Mouse (Mus musculus) heart, embryonic 15.5 days (tissue): ENCODE data around the gene Ppm1d. TPM values are rescaled to one million over a fixed set of nuclear protein-coding genes. Genes with fewer than 3 reads are reported as not detected.
A peak's percentile ranks its signal among the peaks of the same experiment; 100 is the strongest.

Experiments used
- ATAC-seq: fragments of 200-750 bp; cut with Nextera tagmentation; replicated peaks from 2 replicates; pipeline ENCODE4 v1.8.0; 2017; ENCODE audit warnings: low read depth, moderate TSS enrichment; ENCODE audit not compliant: insufficient number of reproducible peaks, insufficient read depth, low FRiP score
- H3K27ac ChIP-seq: fragments of 300-500 bp; sonication (generic); 2 replicates; pipeline ENCODE4 v1.5.1; 2015; ENCODE audit warnings: mild to moderate bottlenecking, inconsistent platforms
- H3K27me3 ChIP-seq: fragments of 300-500 bp; sonication (generic); 2 replicates; pipeline ENCODE4 v1.6.1; 2015; ENCODE audit warnings: inconsistent platforms
- H3K36me3 ChIP-seq: fragments of 300-500 bp; sonication (generic); 2 replicates; pipeline ENCODE4 v1.6.1; 2015; ENCODE audit warnings: mild to moderate bottlenecking, inconsistent platforms
- H3K4me1 ChIP-seq: fragments of 300-500 bp; sonication (generic); replicated peaks from 2 replicates; pipeline ENCODE4 v1.6.1; 2015; ENCODE audit warnings: inconsistent platforms
- H3K4me2 ChIP-seq: fragments of 300-500 bp; sonication (generic); 2 replicates; pipeline ENCODE4 v1.6.1; 2015; ENCODE audit warnings: inconsistent platforms, mild to moderate bottlenecking, moderate library complexity
- H3K4me3 ChIP-seq: fragments of 300-500 bp; sonication (generic); 2 replicates; pipeline ENCODE4 v1.5.1; 2015; ENCODE audit warnings: mild to moderate bottlenecking, inconsistent platforms
- H3K9ac ChIP-seq: fragments of 300-500 bp; sonication (generic); 2 replicates; pipeline ENCODE4 v1.6.1; 2015; ENCODE audit warnings: mild to moderate bottlenecking, inconsistent platforms
- H3K9me3 ChIP-seq: fragments of 300-500 bp; sonication (generic); replicated peaks from 2 replicates; pipeline ENCODE4 v1.6.1; 2016; ENCODE audit warnings: inconsistent platforms
- WGBS: fragments of 180-500 bp; shearing (Covaris S2); methylation state at CpG from one replicate; pipeline ENCODE4 v1.1.7; 2015; ENCODE audit warnings: mixed read lengths; 5-methylcytosine and 5-hydroxymethylcytosine counted together
- polyA plus RNA-seq: library from polyadenylated mRNA; unstranded; fragments of >200 nt; fragmentation: Nextera tagmentation; extraction: Ambion mirVana; gene quantifications from 2 replicates; pipeline ENCODE4 v1.2.1, GENCODE M21; 2015

Gene Ppm1d
- polyA plus RNA-seq, 1 experiment from 2014 or later: 12.5 TPM

GRCm38 (mm10) chr11:85329167-85329894 is 18.3 kb downstream of the Ppm1d start:
- H3K27ac ChIP-seq: no peak overlapping the region
- H3K4me3 ChIP-seq: no peak overlapping the region
- H3K4me2 ChIP-seq: no peak overlapping the region
- H3K27me3 ChIP-seq: no peaks in the 10 kb centered on the region
- H3K36me3 ChIP-seq: peaks cover 23% of the 10 kb centered on the region
- 84% methylated on average over 7 of the region's 7 CpGs for WGBS
- no peak overlapping the region for H3K9ac ChIP-seq
- no peaks in the 10 kb centered on the region for H3K4me1 ChIP-seq
- no peak for ATAC-seq
- H3K9me3 ChIP-seq: no peaks in the 10 kb centered on the region

- no peaks in the 10 kb centered on the region for H3K4me1 ChIP-seq
- H3K27ac ChIP-seq: no peak overlapping the region
- WGBS: 26% methylated on average over 4 of the region's 4 CpGs
- no peaks in the 10 kb centered on the region for H3K9me3 ChIP-seq
- H3K4me2 ChIP-seq: no peak overlapping the region
- no peak for ATAC-seq
- H3K36me3 ChIP-seq: peaks cover 30% of the 10 kb centered on the region
- H3K9ac ChIP-seq: no peak overlapping the region
- H3K27me3 ChIP-seq: no peaks in the 10 kb centered on the region
- no peak overlapping the region for H3K4me3 ChIP-seq
These were observed 23.7 kb downstream of the Ppm1d start for GRCm38 (mm10) chr11:85334778-85335177.

- H3K4me3 ChIP-seq: no peak overlapping the region
- no peaks in the 10 kb centered on the region for H3K4me1 ChIP-seq
- no peaks in the 10 kb centered on the region for H3K27me3 ChIP-seq
- H3K9me3 ChIP-seq: no peaks in the 10 kb centered on the region
- no peak overlapping the region for H3K27ac ChIP-seq
- 89% methylated on average over 6 of the region's 6 CpGs for WGBS
- ATAC-seq: no peak
- peaks cover 35% of the 10 kb centered on the region for H3K36me3 ChIP-seq
- H3K9ac ChIP-seq: no peak overlapping the region
- no peak overlapping the region for H3K4me2 ChIP-seq
These were observed 28.3 kb downstream of the Ppm1d start for GRCm38 (mm10) chr11:85339173-85339831.

DNA sequence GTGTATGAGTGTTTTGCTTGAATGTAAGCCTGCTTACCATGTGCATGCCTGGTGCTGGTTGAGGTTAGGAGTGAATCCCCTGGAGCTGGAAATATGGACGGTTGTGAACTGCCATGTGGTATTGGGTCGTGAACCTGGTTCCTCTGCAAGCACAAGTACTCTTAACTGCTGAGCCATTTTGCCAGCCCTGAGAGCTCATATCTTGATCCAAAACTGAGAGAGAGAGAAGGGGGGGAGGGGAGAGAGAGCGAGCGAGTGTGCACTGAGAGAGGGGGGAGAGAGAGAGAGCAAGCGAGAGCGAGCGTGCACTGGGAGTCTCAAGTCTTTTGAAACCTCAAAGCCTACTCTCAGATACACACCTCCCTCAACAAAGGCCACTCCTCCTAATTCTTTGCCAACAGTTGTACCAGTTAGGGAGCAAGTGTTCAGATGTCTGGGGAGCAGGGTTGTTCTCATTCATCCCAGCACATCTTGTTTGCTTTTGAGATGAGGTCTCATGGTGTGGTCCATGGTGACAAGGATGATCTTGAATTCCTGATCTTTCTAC is 29.1 kb downstream of the Ppm1d start:
- Histone ChIP-seq H3K9me3 (no peaks in the 10 kb centered on the region), H3K36me3 (peaks cover 35% of the 10 kb centered on the region), H3K4me3 (no peak overlapping the region), H3K9ac (no peak overlapping the region), H3K27me3 (no peaks in the 10 kb centered on the region), H3K4me2 (no peak overlapping the region), H3K27ac (no peak overlapping the region), H3K4me1 (no peaks in the 10 kb centered on the region)
- no peak for ATAC-seq
- 81% methylated on average over 7 of the region's 7 CpGs for WGBS

DNA sequence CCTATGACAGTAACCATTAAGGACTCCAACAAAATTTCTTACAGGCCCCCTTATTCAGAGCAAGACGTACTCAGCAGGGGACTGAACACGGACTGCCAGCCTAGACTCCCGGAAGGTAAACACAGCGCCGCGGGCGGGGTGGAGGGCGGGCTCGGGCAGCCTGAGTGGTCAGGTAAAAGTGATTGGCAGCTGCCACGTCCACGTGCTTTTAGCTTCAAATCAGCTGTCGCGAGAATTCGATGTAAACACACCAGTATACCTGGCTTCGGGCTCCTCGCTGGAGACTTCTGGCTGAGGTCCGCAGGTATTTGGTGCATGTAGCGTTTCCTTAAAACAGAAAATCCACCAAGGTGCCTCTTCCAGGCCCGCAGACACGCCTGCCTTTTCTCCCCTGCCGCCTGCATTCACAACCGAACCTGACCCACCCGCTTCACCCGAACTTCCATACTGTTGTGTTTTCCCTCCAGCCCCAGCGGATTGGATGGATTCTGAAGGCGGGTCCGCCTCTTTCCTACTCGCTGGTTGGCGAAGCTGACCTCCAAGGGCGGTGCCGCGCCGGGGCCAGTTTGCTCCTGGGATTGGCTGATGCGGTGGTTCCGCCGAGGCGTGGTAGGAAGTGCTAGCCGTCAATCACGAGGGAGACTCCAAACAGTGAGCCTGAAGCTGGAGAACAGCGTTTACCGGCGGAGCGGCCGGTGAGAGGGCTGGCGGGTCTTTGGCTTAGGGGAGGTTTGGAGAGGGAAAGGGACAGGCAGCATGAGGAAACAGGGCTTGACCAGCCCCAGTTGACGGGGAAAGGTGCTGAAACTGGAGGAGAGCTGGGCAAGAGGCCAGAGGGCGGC is 41.7 kb downstream of the Ppm1d start, which contains the start of gene Bcas3:
Gene Bcas3, plus strand, starts transcription at position 629 of the 842 bp plus-strand sequence.
- peaks cover 8% of the 10 kb centered on the region for H3K4me1 ChIP-seq
- no peaks in the 10 kb centered on the region for H3K36me3 ChIP-seq
- peak within 1 kb of the TSS; percentile 70 for H3K4me2 ChIP-seq
- H3K4me3 ChIP-seq: peak within 1 kb of the TSS; percentile 88
- ATAC-seq: peak; percentile 98
- peak within 1 kb of the TSS; percentile 75 for H3K27ac ChIP-seq
- H3K27me3 ChIP-seq: no peaks in the 10 kb centered on the region
- WGBS: under 1% methylated on average over 47 of the region's 47 CpGs
- H3K9me3 ChIP-seq: no peaks in the 10 kb centered on the region
- H3K9ac ChIP-seq: peak within 1 kb of the TSS; percentile 72

DNA sequence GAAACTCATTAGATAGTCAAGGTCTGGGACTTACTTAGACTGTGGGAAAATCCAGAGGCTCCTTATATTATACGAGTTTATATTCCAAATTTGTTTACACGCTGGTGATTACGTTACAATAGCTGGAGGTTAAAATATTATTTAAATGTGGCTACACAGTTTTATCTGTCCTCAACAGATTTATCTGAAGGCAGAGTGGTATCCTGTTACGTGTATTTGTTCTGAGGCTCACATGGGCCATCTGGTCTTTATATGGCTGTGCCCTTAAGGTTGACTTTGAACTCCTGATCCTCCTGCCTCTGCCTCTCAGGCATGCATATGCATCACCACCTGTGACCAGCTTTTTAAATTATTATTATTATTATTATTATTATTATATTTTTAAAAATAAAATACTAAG is 42.8 kb downstream of the Ppm1d start:
- Histone ChIP-seq H3K9ac (peak overlapping the region; percentile 72; the same call in 1 of the 2 replicates), H3K4me3 (peak overlapping the region; percentile 88), H3K4me1 (peaks cover 8% of the 10 kb centered on the region), H3K4me2 (peak overlapping the region; percentile 70), H3K27me3 (no peaks in the 10 kb centered on the region), H3K36me3 (no peaks in the 10 kb centered on the region), H3K27ac (peak overlapping the region; percentile 75; the same call in 1 of the 2 replicates), H3K9me3 (no peaks in the 10 kb centered on the region)
- 63% methylated on average over 4 of the region's 4 CpGs for WGBS
- no peak for ATAC-seq

DNA sequence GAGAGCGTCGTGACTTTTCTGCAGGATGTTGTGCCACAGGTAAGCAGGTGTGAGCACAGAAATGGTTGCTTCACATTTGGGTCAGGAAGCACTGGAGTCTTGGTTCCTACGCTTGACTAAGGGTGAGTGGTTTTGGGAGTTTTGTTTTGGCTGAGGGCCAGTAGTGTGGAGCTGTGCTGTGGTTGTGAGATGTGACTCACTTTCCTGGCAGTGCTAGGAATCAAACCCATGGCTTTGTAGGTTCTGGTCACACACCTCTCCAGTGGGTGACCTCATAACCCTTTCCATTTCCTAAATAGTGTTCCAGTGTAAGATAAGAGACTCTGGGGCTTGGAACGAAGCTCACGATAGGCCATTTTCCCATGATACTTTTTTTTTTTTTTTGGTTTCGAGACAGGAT is 48.6 kb downstream of the Ppm1d start:
- Histone ChIP-seq H3K4me2 (no peak overlapping the region), H3K27ac (no peak overlapping the region), H3K4me3 (no peak overlapping the region), H3K27me3 (no peaks in the 10 kb centered on the region), H3K4me1 (no peaks in the 10 kb centered on the region), H3K9ac (no peak overlapping the region), H3K36me3 (0 out of 2 replicates have a peak, but pooled peaks cover 5% of the 10 kb centered on the region), H3K9me3 (no peaks in the 10 kb centered on the region)
- no peak for ATAC-seq
- 86% methylated on average over 6 of the region's 6 CpGs for WGBS

GRCm38 (mm10) chr11:85361621-85362020 is 50.6 kb downstream of the Ppm1d start:
- Histone ChIP-seq H3K4me2 (no peak overlapping the region), H3K9me3 (no peaks in the 10 kb centered on the region), H3K4me1 (no peaks in the 10 kb centered on the region), H3K27me3 (no peaks in the 10 kb centered on the region), H3K4me3 (no peak overlapping the region), H3K9ac (no peak overlapping the region), H3K27ac (no peak overlapping the region), H3K36me3 (peaks cover 9% of the 10 kb centered on the region; the same call in 1 of the 2 replicates)
- ATAC-seq: no peak
- 81% methylated on average over 8 of the region's 8 CpGs for WGBS

DNA sequence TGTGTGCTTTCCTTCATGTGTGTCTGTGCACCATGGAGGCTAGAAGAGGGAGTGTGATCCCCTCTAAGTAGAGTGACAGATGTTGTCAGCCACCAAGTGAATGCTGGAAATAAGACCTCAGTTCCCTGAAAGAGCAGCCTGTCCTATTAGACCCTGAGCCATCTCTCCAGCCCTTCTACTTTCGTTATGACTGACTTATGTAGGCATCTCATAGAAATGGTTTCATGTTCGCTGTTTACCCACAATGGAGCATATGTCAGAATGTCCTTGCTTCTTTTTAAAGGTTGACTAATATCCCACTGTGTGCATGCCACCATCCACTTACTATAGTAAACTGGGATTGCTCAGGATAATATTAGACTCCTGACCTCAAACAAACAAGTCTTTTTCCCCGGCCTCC is 55.1 kb downstream of the Ppm1d start:
- Histone ChIP-seq H3K9ac (no peak overlapping the region), H3K27ac (no peak overlapping the region), H3K27me3 (no peaks in the 10 kb centered on the region), H3K9me3 (no peaks in the 10 kb centered on the region), H3K4me3 (no peak overlapping the region), H3K4me2 (no peak overlapping the region), H3K36me3 (peaks cover 6% of the 10 kb centered on the region; the same call in 1 of the 2 replicates), H3K4me1 (no peaks in the 10 kb centered on the region)
- ATAC-seq: no peak
- WGBS: 89% methylated on average over 3 of the region's 3 CpGs

DNA sequence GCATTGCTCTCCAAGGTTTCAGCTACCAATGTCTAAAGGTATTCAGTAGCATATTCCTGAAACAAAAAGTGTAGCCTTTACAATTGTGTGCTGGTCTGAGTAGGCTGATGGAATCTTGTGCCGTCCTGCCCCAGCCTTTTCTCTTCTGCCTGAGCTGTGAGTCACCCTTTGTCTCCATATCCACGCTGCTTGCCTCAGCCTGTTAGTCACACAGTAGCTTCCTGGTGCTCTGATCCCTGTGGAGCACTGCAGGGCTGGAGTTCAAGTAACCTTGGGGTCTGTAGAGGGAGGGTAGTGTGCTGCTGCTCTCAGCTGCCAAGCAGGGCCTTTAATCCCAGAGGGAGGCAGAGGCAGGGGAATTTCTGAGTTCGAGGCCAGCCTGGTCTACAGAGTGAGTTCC is 56.8 kb downstream of the Ppm1d start:
- Histone ChIP-seq H3K4me3 (no peak overlapping the region), H3K27me3 (no peaks in the 10 kb centered on the region), H3K27ac (no peak overlapping the region), H3K4me2 (no peak overlapping the region), H3K9ac (no peak overlapping the region), H3K4me1 (no peaks in the 10 kb centered on the region), H3K9me3 (no peaks in the 10 kb centered on the region), H3K36me3 (peaks cover 6% of the 10 kb centered on the region; the same call in 1 of the 2 replicates)
- ATAC-seq: no peak
- 74% methylated on average over 3 of the region's 3 CpGs for WGBS

GRCm38 (mm10) chr11:85379091-85379490 is 68.0 kb downstream of the Ppm1d start:
- H3K9me3 ChIP-seq: no peaks in the 10 kb centered on the region
- no peak overlapping the region for H3K4me2 ChIP-seq
- no peak overlapping the region for H3K27ac ChIP-seq
- no peak overlapping the region for H3K9ac ChIP-seq
- no peak overlapping the region for H3K4me3 ChIP-seq
- ATAC-seq: no peak
- H3K27me3 ChIP-seq: no peaks in the 10 kb centered on the region
- 83% methylated on average over 3 of the region's 3 CpGs for WGBS
- H3K4me1 ChIP-seq: no peaks in the 10 kb centered on the region
- H3K36me3 ChIP-seq: no peaks in the 10 kb centered on the region
